Mouse (Mus musculus) embryonic facial prominence, embryonic 13.5 days (tissue): ENCODE results near the gene Bicc1. TPM values are rescaled to one million over a fixed set of nuclear protein-coding genes. Genes with fewer than 3 reads are reported as not detected.

Experiments
- ATAC-seq: fragments of 200-750 bp; cut with Nextera tagmentation; 2 replicates; pipeline ENCODE4 v1.8.0; 2017; ENCODE audit warnings: low read depth; ENCODE audit not compliant: insufficient number of reproducible peaks, insufficient read depth, low FRiP score, low TSS enrichment
- H3K27ac ChIP-seq: fragments of 300-500 bp; sonication (generic); 2 replicates; pipeline ENCODE4 v1.5.1; 2015; ENCODE audit warnings: moderate library complexity, mild to moderate bottlenecking, inconsistent platforms
- H3K27me3 ChIP-seq: fragments of 300-500 bp; sonication (generic); 2 replicates; pipeline ENCODE4 v1.6.1; 2015; ENCODE audit warnings: mild to moderate bottlenecking, inconsistent platforms
- H3K36me3 ChIP-seq: fragments of 300-500 bp; sonication (generic); 2 replicates; pipeline ENCODE4 v1.6.1; 2015; ENCODE audit warnings: mild to moderate bottlenecking, inconsistent platforms
- H3K4me1 ChIP-seq: fragments of 300-500 bp; sonication (generic); 2 replicates; pipeline ENCODE4 v1.6.1; 2015; ENCODE audit warnings: inconsistent platforms
- H3K4me2 ChIP-seq: fragments of 300-500 bp; sonication (generic); 2 replicates; pipeline ENCODE4 v1.6.1; 2015; ENCODE audit warnings: moderate library complexity, mild to moderate bottlenecking, inconsistent platforms
- H3K4me3 ChIP-seq: fragments of 300-500 bp; sonication (generic); 2 replicates; pipeline ENCODE4 v1.5.1; 2015; ENCODE audit warnings: mild to moderate bottlenecking, inconsistent platforms
- H3K9ac ChIP-seq: fragments of 300-500 bp; sonication (generic); 2 replicates; pipeline ENCODE4 v1.6.1; 2015; ENCODE audit warnings: mild to moderate bottlenecking, inconsistent platforms
- H3K9me3 ChIP-seq: fragments of 300-500 bp; sonication (generic); 2 replicates; pipeline ENCODE4 v1.6.1; 2016; ENCODE audit warnings: inconsistent platforms
- WGBS: fragments of 180-500 bp; shearing (Covaris S2); methylation state at CpG from one replicate; pipeline ENCODE4 v1.1.7; 2015; ENCODE audit warnings: mixed read lengths; 5-methylcytosine and 5-hydroxymethylcytosine counted together
- polyA plus RNA-seq: library from polyadenylated mRNA; unstranded; fragments of >200 nt; fragmentation: Nextera tagmentation; extraction: Ambion mirVana; gene quantifications from 2 replicates; pipeline ENCODE4 v1.2.1, GENCODE M21; 2015

Gene Bicc1
- polyA plus RNA-seq, 1 experiment from 2014 or later, result 25.9 TPM

- peaks cover 11% of the 10 kb centered on the region; the same call in 1 of the 2 replicates for H3K4me1 ChIP-seq
- WGBS, result 83% methylated on average over 10 of the region's 10 CpGs
- H3K27ac ChIP-seq, result no peak overlapping the region
- H3K4me2 ChIP-seq, result no peak overlapping the region
- H3K9ac ChIP-seq, result no peak overlapping the region
- no peaks in the 10 kb centered on the region for H3K27me3 ChIP-seq
- no peak overlapping the region for H3K4me3 ChIP-seq
- H3K36me3 ChIP-seq, result no peaks in the 10 kb centered on the region; the same call in 1 of the 2 replicates
- no peaks in the 10 kb centered on the region for H3K9me3 ChIP-seq
- no peak for ATAC-seq
These were observed 108.7 kb downstream of the Bicc1 start for GRCm38 (mm10) chr10:71050722-71051333.

DNA sequence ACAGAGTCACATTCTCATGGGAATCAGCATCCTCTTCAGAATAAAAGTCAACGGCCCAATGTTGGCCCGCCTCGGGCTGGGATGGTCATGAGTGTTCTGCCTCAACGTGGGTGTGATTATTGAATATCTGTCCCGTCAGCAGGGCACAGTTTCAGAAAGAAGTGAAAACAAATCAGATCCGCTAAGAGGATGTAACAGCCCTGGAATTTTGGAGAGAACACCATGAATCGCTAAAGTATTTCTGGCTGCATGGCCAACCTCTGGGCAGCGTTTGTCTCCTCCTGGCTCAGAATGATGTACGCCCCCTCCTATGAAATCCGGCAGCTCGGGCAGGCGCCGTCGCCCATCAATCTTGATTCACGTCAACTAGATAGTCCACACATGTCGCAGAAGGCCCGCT, 110.2 kb downstream of the Bicc1 start:
- no peak for ATAC-seq
- Histone ChIP-seq H3K27ac (no peak overlapping the region), H3K27me3 (no peaks in the 10 kb centered on the region), H3K4me2 (no peak overlapping the region), H3K36me3 (peaks cover 3% of the 10 kb centered on the region; the same call in 1 of the 2 replicates), H3K9ac (no peak overlapping the region), H3K4me1 (peaks cover 11% of the 10 kb centered on the region; the same call in 1 of the 2 replicates), H3K4me3 (no peak overlapping the region), H3K9me3 (no peaks in the 10 kb centered on the region)
- WGBS, result 90% methylated on average over 17 of the region's 17 CpGs

GRCm38 (mm10) chr10:71044410-71044809, 115.1 kb downstream of the Bicc1 start:
- 93% methylated on average over 1 of the region's 1 CpGs for WGBS
- H3K9me3 ChIP-seq, result no peaks in the 10 kb centered on the region
- no peak for ATAC-seq
- H3K27me3 ChIP-seq, result no peaks in the 10 kb centered on the region
- H3K36me3 ChIP-seq, result peaks cover 3% of the 10 kb centered on the region; the same call in 1 of the 2 replicates
- H3K27ac ChIP-seq, result no peak overlapping the region
- H3K4me1 ChIP-seq, result no peaks in the 10 kb centered on the region
- H3K4me2 ChIP-seq, result no peak overlapping the region
- no peak overlapping the region for H3K4me3 ChIP-seq
- no peak overlapping the region for H3K9ac ChIP-seq

DNA sequence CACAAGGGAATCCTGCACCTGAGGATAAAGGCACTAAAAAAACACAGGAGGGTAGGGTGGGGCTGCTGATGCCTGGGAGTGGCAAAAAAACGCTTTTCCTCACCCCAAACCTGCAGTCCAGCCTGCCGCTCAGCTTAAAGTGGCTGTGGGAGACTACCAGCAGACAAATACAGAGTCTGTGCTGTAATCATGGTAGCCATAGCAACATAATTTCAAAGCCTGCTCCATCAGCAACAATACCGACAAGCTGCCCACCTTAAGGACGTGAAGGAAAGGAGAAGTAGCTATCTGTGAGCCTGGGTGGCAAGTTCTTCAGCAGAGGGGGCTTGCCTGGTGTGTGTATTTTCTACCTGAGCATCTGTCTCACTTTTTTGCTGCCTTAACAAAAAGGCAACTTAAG, 117.6 kb downstream of the Bicc1 start:
- no peak for ATAC-seq
- Histone ChIP-seq H3K9ac (no peak overlapping the region), H3K4me2 (no peak overlapping the region), H3K27me3 (no peaks in the 10 kb centered on the region), H3K36me3 (peaks cover 3% of the 10 kb centered on the region; the same call in 1 of the 2 replicates), H3K4me1 (0 out of 2 replicates have a peak, but pooled peaks cover 15% of the 10 kb centered on the region), H3K27ac (no peak overlapping the region), H3K4me3 (no peak overlapping the region), H3K9me3 (no peaks in the 10 kb centered on the region)
- 49% methylated on average over 4 of the region's 4 CpGs for WGBS

GRCm38 (mm10) chr10:71036484-71036883, 123.0 kb downstream of the Bicc1 start:
- Histone ChIP-seq H3K36me3 (no peaks in the 10 kb centered on the region), H3K9me3 (no peaks in the 10 kb centered on the region), H3K4me1 (0 out of 2 replicates have a peak, but pooled peaks cover 18% of the 10 kb centered on the region), H3K27me3 (no peaks in the 10 kb centered on the region), H3K4me3 (no peak overlapping the region), H3K4me2 (no peak overlapping the region), H3K27ac (no peak overlapping the region), H3K9ac (no peak overlapping the region)
- WGBS, result 80% methylated on average over 7 of the region's 7 CpGs
- ATAC-seq, result no peak

GRCm38 (mm10) chr10:71028996-71029395, 130.5 kb downstream of the Bicc1 start:
- Histone ChIP-seq H3K36me3 (no peaks in the 10 kb centered on the region), H3K27me3 (no peaks in the 10 kb centered on the region), H3K9ac (no peak overlapping the region), H3K4me2 (no peak overlapping the region), H3K4me1 (peaks cover 14% of the 10 kb centered on the region), H3K27ac (no peak overlapping the region), H3K4me3 (no peak overlapping the region), H3K9me3 (no peaks in the 10 kb centered on the region)
- no peak for ATAC-seq
- WGBS, result 79% methylated on average over 4 of the region's 4 CpGs

GRCm38 (mm10) chr10:71028066-71028844, 131.2 kb downstream of the Bicc1 start:
- Histone ChIP-seq H3K4me2 (no peak overlapping the region), H3K36me3 (no peaks in the 10 kb centered on the region), H3K4me3 (no peak overlapping the region), H3K9me3 (no peaks in the 10 kb centered on the region), H3K4me1 (peaks cover 14% of the 10 kb centered on the region), H3K27ac (0 out of 2 replicates have a peak overlapping the region, but pooled peaks have one; percentile 12), H3K27me3 (no peaks in the 10 kb centered on the region), H3K9ac (no peak overlapping the region)
- no peak for ATAC-seq
- WGBS, result 56% methylated on average over 14 of the region's 14 CpGs

DNA sequence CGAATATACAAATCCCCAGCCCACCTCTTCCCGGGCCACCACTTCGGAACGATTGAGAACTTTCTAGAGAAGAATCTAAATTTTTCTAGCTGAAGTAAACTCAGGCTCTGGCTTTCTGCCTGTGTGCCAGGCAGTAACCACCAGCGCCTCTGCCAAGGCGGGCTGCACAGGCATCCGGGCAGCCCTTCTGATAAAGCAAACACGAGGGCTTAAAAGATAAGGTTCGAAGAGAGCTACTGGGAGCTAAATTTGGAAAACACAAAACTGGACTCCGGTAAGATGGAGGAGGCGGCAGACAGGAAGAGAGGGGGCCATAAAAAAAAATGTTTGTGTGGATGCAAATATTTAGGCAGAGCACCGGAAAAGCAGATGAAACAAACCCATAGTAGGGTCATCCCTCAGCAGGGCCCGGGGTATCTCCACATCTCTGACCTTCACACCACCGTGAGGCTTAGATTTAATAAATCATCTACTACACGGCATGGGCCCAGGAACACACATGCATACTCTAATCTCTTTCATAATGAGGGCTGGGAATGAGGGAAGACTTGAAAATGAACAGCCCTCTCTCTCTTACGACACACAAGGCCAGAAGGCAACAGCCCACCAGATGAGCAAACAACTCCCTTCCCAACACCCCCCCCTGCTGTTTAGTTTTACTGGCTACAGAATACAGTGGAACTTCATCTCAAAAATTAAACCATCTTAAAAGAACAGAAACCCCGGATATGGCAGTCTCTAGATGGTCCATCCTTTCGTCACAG, 134.2 kb downstream of the Bicc1 start:
- Histone ChIP-seq H3K27me3 (no peaks in the 10 kb centered on the region), H3K9me3 (no peaks in the 10 kb centered on the region)
- WGBS, result 88% methylated on average over 18 of the region's 18 CpGs

GRCm38 (mm10) chr10:71024681-71025080, 134.8 kb downstream of the Bicc1 start:
- 0 out of 2 replicates have a peak overlapping the region, but pooled peaks have one; percentile 0 for H3K27ac ChIP-seq
- H3K36me3 ChIP-seq, result no peaks in the 10 kb centered on the region
- no peak for ATAC-seq
- H3K9ac ChIP-seq, result no peak overlapping the region
- no peak overlapping the region for H3K4me3 ChIP-seq
- no peaks in the 10 kb centered on the region for H3K9me3 ChIP-seq
- H3K27me3 ChIP-seq, result no peaks in the 10 kb centered on the region
- no peak overlapping the region for H3K4me2 ChIP-seq
- peaks cover 14% of the 10 kb centered on the region for H3K4me1 ChIP-seq
- WGBS, result 74% methylated on average over 9 of the region's 9 CpGs

More for the DNA sequence above, 134.2 kb downstream of the Bicc1 start:
- Histone ChIP-seq H3K4me3 (no peak overlapping the region), H3K27ac (no peak overlapping the region), H3K36me3 (no peaks in the 10 kb centered on the region), H3K4me1 (peaks cover 14% of the 10 kb centered on the region), H3K4me2 (no peak overlapping the region), H3K9ac (no peak overlapping the region)
- no peak for ATAC-seq

- Histone ChIP-seq H3K9me3 (no peaks in the 10 kb centered on the region), H3K4me2 (no peak overlapping the region), H3K4me3 (no peak overlapping the region), H3K9ac (no peak overlapping the region), H3K4me1 (peaks cover 6% of the 10 kb centered on the region), H3K27me3 (no peaks in the 10 kb centered on the region), H3K27ac (no peak overlapping the region), H3K36me3 (0 out of 2 replicates have a peak, but pooled peaks cover 3% of the 10 kb centered on the region)
- WGBS, result 76% methylated on average over 3 of the region's 3 CpGs
- ATAC-seq, result no peak
These were observed 136.0 kb downstream of the Bicc1 start for GRCm38 (mm10) chr10:71023471-71023870.

- no peak overlapping the region for H3K27ac ChIP-seq
- H3K27me3 ChIP-seq, result no peaks in the 10 kb centered on the region
- H3K9ac ChIP-seq, result no peak overlapping the region
- H3K4me1 ChIP-seq, result no peaks in the 10 kb centered on the region; the same call in 1 of the 2 replicates
- H3K4me3 ChIP-seq, result no peak overlapping the region
- ATAC-seq, result no peak
- 82% methylated on average over 5 of the region's 5 CpGs for WGBS
- H3K36me3 ChIP-seq, result 0 out of 2 replicates have a peak, but pooled peaks cover 3% of the 10 kb centered on the region
- no peaks in the 10 kb centered on the region for H3K9me3 ChIP-seq
- H3K4me2 ChIP-seq, result no peak overlapping the region
These were observed 139.0 kb downstream of the Bicc1 start for GRCm38 (mm10) chr10:71020459-71020858.
